16 mouse cellular contexts compared by ENCODE assay signal in the genomic region with DNA sequence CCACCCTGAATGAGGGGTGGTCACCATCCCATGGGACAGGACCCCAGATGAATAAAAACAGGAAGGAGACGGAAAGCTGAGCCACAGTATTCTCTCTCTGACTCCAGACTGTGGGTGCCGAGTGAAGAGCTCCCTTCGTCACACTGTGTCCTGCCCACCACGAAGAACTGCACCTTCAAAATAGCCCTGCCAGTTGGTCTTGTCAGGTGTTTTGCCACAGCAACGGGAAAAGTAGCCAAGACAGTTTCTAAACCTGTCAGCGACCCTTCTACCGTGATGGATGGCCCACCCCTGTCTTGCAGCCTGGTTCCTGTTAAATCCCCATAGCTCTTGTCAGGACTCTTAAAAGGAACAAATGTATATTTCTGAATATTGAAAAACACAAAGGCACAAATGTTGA.
DNase-seq lines count a peak whose midpoint lies in the region; ATAC-seq and TF ChIP-seq lines count a peak whose summit lies in the region.
"Had no signal": no experiment of that assay in that cellular context is flagged by ENCODE, and none has a peak within 500 bp of the region (broad histone marks: within the 10 kb centered on the region; RNA-seq: fewer than 3 reads in every experiment).

No protein-coding gene starts in this region.

- ATAC-seq in limb, embryonic 11.5 days (ENCODE audit: insufficient number of reproducible peaks, low FRiP score, low TSS enrichment, low read depth), result no peak
- ATAC-seq in embryonic facial prominence, embryonic 14.5 days (ENCODE audit: low read depth), result no peak
- ATAC-seq in limb, embryonic 14.5 days (ENCODE audit: low FRiP score, low read depth), result no peak
- ATAC-seq in hindbrain, embryonic 16.5 days, result no peak
- ATAC-seq: forebrain, embryonic 15.5 days had no signal

- H3K4me2 ChIP-seq in limb, embryonic 11.5 days (ENCODE audit: low read depth, severe bottlenecking), result no peak overlapping the region
- H3K4me2 ChIP-seq in embryonic facial prominence, embryonic 14.5 days (ENCODE audit: low read depth, low read length), result no peak overlapping the region
- no peak overlapping the region for H3K4me2 ChIP-seq in limb, embryonic 14.5 days (replicated peaks; ENCODE audit: low read depth, low read length, severe bottlenecking)
- no peak overlapping the region for H3K4me2 ChIP-seq in hindbrain, embryonic 16.5 days (ENCODE audit: low read length)
- H3K4me2 ChIP-seq: forebrain, embryonic 15.5 days; heart, embryonic 12.5 days; liver, embryonic 15.5 days; midbrain, embryonic 12.5 days had no signal

- H3K27me3 ChIP-seq in limb, embryonic 11.5 days (ENCODE audit: control insufficient read depth, insufficient read depth, low read length), result no peaks in the 10 kb centered on the region
- H3K27me3 ChIP-seq in limb, embryonic 10.5 days (ENCODE audit: low read depth, poor library complexity, severe bottlenecking), result no peaks in the 10 kb centered on the region
- H3K27me3 ChIP-seq in embryonic facial prominence, embryonic 14.5 days (replicated peaks; ENCODE audit: control insufficient read depth, insufficient read depth, low read length), result no peaks in the 10 kb centered on the region
- no peaks in the 10 kb centered on the region for H3K27me3 ChIP-seq in limb, embryonic 14.5 days (ENCODE audit: control insufficient read depth, insufficient read depth, low read length)
- H3K27me3 ChIP-seq in hindbrain, embryonic 16.5 days (replicated peaks; ENCODE audit: control insufficient read depth, insufficient read depth, low read length), result no peaks in the 10 kb centered on the region
- H3K27me3 ChIP-seq: forebrain, embryonic 15.5 days; heart, embryonic 12.5 days; liver, embryonic 15.5 days; midbrain, embryonic 12.5 days had no signal

- peak; percentile 37 for DNase-seq in limb, embryonic 11.5 days (ENCODE audit: low spot score)
- DNase-seq in limb, embryonic 10.5 days (ENCODE audit: low spot score), result no peak
- DNase-seq in embryonic facial prominence, embryonic 14.5 days (ENCODE audit: low spot score), result no peak
- DNase-seq in limb, embryonic 14.5 days (ENCODE audit: low spot score), result no peak
- no peak for DNase-seq in retina, postnatal 1 day
- DNase-seq in retina, embryonic 14.5 days (ENCODE audit: low spot score), result no peak
- DNase-seq: B cell, adult 2 months; cerebellum, adult 8-10 months; heart, postnatal 10 days; liver; thymus, postnatal 25 days had no signal

- H3K4me3 ChIP-seq in limb, embryonic 11.5 days (ENCODE audit: low read depth, low read length), result no peak overlapping the region
- no peak overlapping the region for H3K4me3 ChIP-seq in limb, embryonic 10.5 days
- H3K4me3 ChIP-seq in embryonic facial prominence, embryonic 14.5 days (ENCODE audit: low read depth, low read length), result no peak overlapping the region
- H3K4me3 ChIP-seq in limb, embryonic 14.5 days (replicated peaks; ENCODE audit: low read length), result no peak overlapping the region
- no peak overlapping the region for H3K4me3 ChIP-seq in hindbrain, embryonic 16.5 days (ENCODE audit: low read length)
- H3K4me3 ChIP-seq: forebrain, embryonic 15.5 days; heart, embryonic 12.5 days; liver, embryonic 15.5 days; midbrain, embryonic 12.5 days had no signal

- TF ChIP-seq POLR2A in limb, embryonic 14.5 days (IDR thresholded peaks at IDR 0.05; ENCODE audit: borderline replicate concordance, extremely low read depth, insufficient read depth, insufficient read length), result no peak

- no peak overlapping the region for H3K27ac ChIP-seq in limb, embryonic 11.5 days (replicated peaks; ENCODE audit: low read depth, low read length)
- H3K27ac ChIP-seq in limb, embryonic 10.5 days, result no peak overlapping the region
- peak overlapping the region; percentile 53; the same call in 1 of the 2 replicates for H3K27ac ChIP-seq in embryonic facial prominence, embryonic 14.5 days (replicated peaks; ENCODE audit: low read depth, low read length)
- H3K27ac ChIP-seq in limb, embryonic 14.5 days (replicated peaks; ENCODE audit: low read depth, low read length), result 0 out of 2 replicates have a peak overlapping the region, but pooled peaks have one; percentile 55
- H3K27ac ChIP-seq in hindbrain, embryonic 16.5 days (ENCODE audit: low read depth, low read length), result no peak overlapping the region
- H3K27ac ChIP-seq: forebrain, embryonic 15.5 days; liver, embryonic 15.5 days; midbrain, embryonic 12.5 days had no signal

- H3K36me3 ChIP-seq in limb, embryonic 11.5 days (ENCODE audit: control insufficient read depth, insufficient read depth, low read length), result no peaks in the 10 kb centered on the region
- no peaks in the 10 kb centered on the region for H3K36me3 ChIP-seq in limb, embryonic 10.5 days
- H3K36me3 ChIP-seq in embryonic facial prominence, embryonic 14.5 days (ENCODE audit: control insufficient read depth, insufficient read depth, low read length), result no peaks in the 10 kb centered on the region
- H3K36me3 ChIP-seq in limb, embryonic 14.5 days (ENCODE audit: control insufficient read depth, insufficient read depth, low read length), result no peaks in the 10 kb centered on the region
- no peaks in the 10 kb centered on the region for H3K36me3 ChIP-seq in hindbrain, embryonic 16.5 days (ENCODE audit: control insufficient read depth, insufficient read depth, low read length)
- H3K36me3 ChIP-seq: forebrain, embryonic 15.5 days; heart, embryonic 12.5 days; liver, embryonic 15.5 days; midbrain, embryonic 12.5 days had no signal

- H3K9me3 ChIP-seq in limb, embryonic 11.5 days (ENCODE audit: control insufficient read depth, low read length), result no peaks in the 10 kb centered on the region
- H3K9me3 ChIP-seq in limb, embryonic 10.5 days (replicated peaks), result no peaks in the 10 kb centered on the region
- 0 out of 2 replicates have a peak, but pooled peaks cover 6% of the 10 kb centered on the region for H3K9me3 ChIP-seq in embryonic facial prominence, embryonic 14.5 days (ENCODE audit: control insufficient read depth, low read length)
- no peaks in the 10 kb centered on the region for H3K9me3 ChIP-seq in limb, embryonic 14.5 days (ENCODE audit: control insufficient read depth, low read length)
- H3K9me3 ChIP-seq in hindbrain, embryonic 16.5 days (ENCODE audit: control insufficient read depth, low read length), result no peaks in the 10 kb centered on the region; the same call in 1 of the 2 replicates
- H3K9me3 ChIP-seq: forebrain, embryonic 15.5 days; liver, embryonic 15.5 days; midbrain, embryonic 12.5 days had no signal

- no peak overlapping the region for H3K9ac ChIP-seq in limb, embryonic 11.5 days (ENCODE audit: low read length)
- no peak overlapping the region for H3K9ac ChIP-seq in embryonic facial prominence, embryonic 14.5 days (ENCODE audit: low read depth, low read length)
- no peak overlapping the region for H3K9ac ChIP-seq in limb, embryonic 14.5 days (ENCODE audit: low read depth, low read length, severe bottlenecking)
- H3K9ac ChIP-seq in hindbrain, embryonic 16.5 days (ENCODE audit: low read depth, low read length), result no peak overlapping the region
- H3K9ac ChIP-seq: forebrain, embryonic 15.5 days; heart, embryonic 12.5 days; liver, embryonic 15.5 days; midbrain, embryonic 12.5 days had no signal

- WGBS in limb, embryonic 11.5 days, result 45% methylated on average over 7 of the region's 7 CpGs
- WGBS in limb, embryonic 10.5 days, result 51% methylated on average over 7 of the region's 7 CpGs
- WGBS in embryonic facial prominence, embryonic 14.5 days, result 53% methylated on average over 7 of the region's 7 CpGs
- WGBS in limb, embryonic 14.5 days, result 49% methylated on average over 7 of the region's 7 CpGs
- 78% methylated on average over 7 of the region's 7 CpGs for WGBS in hindbrain, embryonic 16.5 days

- peaks cover 19% of the 10 kb centered on the region for H3K4me1 ChIP-seq in limb, embryonic 11.5 days (ENCODE audit: control insufficient read depth, insufficient read depth, low read length)
- peaks cover 35% of the 10 kb centered on the region for H3K4me1 ChIP-seq in limb, embryonic 10.5 days
- H3K4me1 ChIP-seq in embryonic facial prominence, embryonic 14.5 days (ENCODE audit: control insufficient read depth, insufficient read depth, low read length), result peaks cover 34% of the 10 kb centered on the region
- H3K4me1 ChIP-seq in limb, embryonic 14.5 days (ENCODE audit: control insufficient read depth, insufficient read depth, low read length), result peaks cover 25% of the 10 kb centered on the region
- no peaks in the 10 kb centered on the region; the same call in 1 of the 2 replicates for H3K4me1 ChIP-seq in hindbrain, embryonic 16.5 days (ENCODE audit: control insufficient read depth, insufficient read depth, low read depth, low read length)
- H3K4me1 ChIP-seq: forebrain, embryonic 15.5 days; midbrain, embryonic 12.5 days had no signal

Comparison
In these comparisons a context has a peak if more than half of its experiments do, and no peak if none do; other contexts are left out.
1. H3K27ac ChIP-seq: peak in embryonic facial prominence, embryonic 14.5 days (single experiment) and limb, embryonic 14.5 days (single experiment); none in limb, embryonic 11.5 days (single experiment), limb, embryonic 10.5 days (single experiment) and hindbrain, embryonic 16.5 days (single experiment).